Mouse (Mus musculus): ENCODE measurements at regions not wholly inside any gene's neighbourhood (a gene's known extent, or its start where the extent isn't known, plus 50 kb on each side); places are given as distances from the start of the nearest gene placed in this dataset.

GRCm38 (mm10) chr13:6173095-6173494 lies 311.8 kb downstream of the Klf6 start:
- no peak overlapping the region for H3K4me2 ChIP-seq (ENCODE audit: low read depth)
- H3K27me3 ChIP-seq (ENCODE audit: control insufficient read depth, insufficient read depth, insufficient read length), result no peaks in the 10 kb centered on the region
- H3K4me3 ChIP-seq, result no peak overlapping the region
- no peaks in the 10 kb centered on the region for H3K36me3 ChIP-seq (ENCODE audit: control insufficient read depth, insufficient read depth)
- H3ac ChIP-seq (ENCODE audit: control insufficient read depth, insufficient read length), result no peak overlapping the region
- TF ChIP-seq USF1 (IDR thresholded peaks at IDR 0.05; ENCODE audit: low read depth) (no peak), SRF (IDR thresholded peaks at IDR 0.05; ENCODE audit: control insufficient read depth, insufficient read length, low read depth) (no peak), E2F4 (IDR thresholded peaks at IDR 0.05; ENCODE audit: insufficient read depth) (no peak), REST (IDR thresholded peaks at IDR 0.05; ENCODE audit: insufficient read depth, insufficient read length) (no peak), CEBPB (IDR thresholded peaks at IDR 0.05; ENCODE audit: insufficient read depth, poor library complexity, severe bottlenecking) (no peak), MAX (IDR thresholded peaks at IDR 0.05; ENCODE audit: low read depth) (no peak), POLR2AphosphoS2 (IDR thresholded peaks at IDR 0.05; ENCODE audit: insufficient read length, low read depth) (no peak), MYOG (IDR thresholded peaks at IDR 0.05; ENCODE audit: control insufficient read depth in 1 of 3, insufficient read depth in 1 of 3, insufficient read length in 2 of 3, low read depth in 2 of 3) (no peak), MYOD1 (IDR thresholded peaks at IDR 0.05; ENCODE audit: control insufficient read depth in 1 of 3, insufficient read length in 2 of 3, low read depth in 2 of 3) (no peak), TCF12 (IDR thresholded peaks at IDR 0.05; ENCODE audit: insufficient read depth, poor library complexity, severe bottlenecking) (no peak), TCF3 (IDR thresholded peaks at IDR 0.05; ENCODE audit: insufficient read length, low read depth) (no peak), POLR2A (IDR thresholded peaks at IDR 0.05; ENCODE audit: insufficient read length, low read depth) (no peak)
- no peaks in the 10 kb centered on the region for H3K79me2 ChIP-seq (ENCODE audit: control insufficient read depth, insufficient read depth)

- H3K79me2 ChIP-seq (ENCODE audit: control insufficient read depth, insufficient read depth), result no peaks in the 10 kb centered on the region
- no peak overlapping the region for H3ac ChIP-seq (ENCODE audit: control insufficient read depth, insufficient read length)
- no peaks in the 10 kb centered on the region for H3K36me3 ChIP-seq (ENCODE audit: control insufficient read depth, insufficient read depth)
- no peaks in the 10 kb centered on the region for H3K27me3 ChIP-seq (ENCODE audit: control insufficient read depth, insufficient read depth, insufficient read length)
- TF ChIP-seq TCF12 (IDR thresholded peaks at IDR 0.05; ENCODE audit: insufficient read depth, poor library complexity, severe bottlenecking) (no peak), CEBPB (IDR thresholded peaks at IDR 0.05; ENCODE audit: insufficient read depth, poor library complexity, severe bottlenecking) (no peak), TCF3 (IDR thresholded peaks at IDR 0.05; ENCODE audit: insufficient read length, low read depth) (no peak), E2F4 (IDR thresholded peaks at IDR 0.05; ENCODE audit: insufficient read depth) (no peak), MYOD1 (IDR thresholded peaks at IDR 0.05; ENCODE audit: control insufficient read depth in 1 of 3, insufficient read length in 2 of 3, low read depth in 2 of 3) (no peak), MAX (IDR thresholded peaks at IDR 0.05; ENCODE audit: low read depth) (no peak), MYOG (IDR thresholded peaks at IDR 0.05; ENCODE audit: control insufficient read depth in 1 of 3, insufficient read depth in 1 of 3, insufficient read length in 2 of 3, low read depth in 2 of 3) (no peak), POLR2A (IDR thresholded peaks at IDR 0.05; ENCODE audit: insufficient read length, low read depth) (no peak), SRF (IDR thresholded peaks at IDR 0.05; ENCODE audit: control insufficient read depth, insufficient read length, low read depth) (no peak), POLR2AphosphoS2 (IDR thresholded peaks at IDR 0.05; ENCODE audit: insufficient read length, low read depth) (no peak)
- no peak overlapping the region for H3K4me2 ChIP-seq (ENCODE audit: low read depth)
- H3K4me3 ChIP-seq, result no peak overlapping the region
These were observed 317.2 kb downstream of the Klf6 start for GRCm38 (mm10) chr13:6178362-6179070.

- no peak overlapping the region for H3K4me3 ChIP-seq
- no peak overlapping the region for H3K4me2 ChIP-seq (ENCODE audit: low read depth)
- H3K79me2 ChIP-seq (ENCODE audit: control insufficient read depth, insufficient read depth), result no peaks in the 10 kb centered on the region
- H3ac ChIP-seq (ENCODE audit: control insufficient read depth, insufficient read length), result no peak overlapping the region
- TF ChIP-seq CEBPB (IDR thresholded peaks at IDR 0.05; ENCODE audit: insufficient read depth, poor library complexity, severe bottlenecking) (no peak), SRF (IDR thresholded peaks at IDR 0.05; ENCODE audit: control insufficient read depth, insufficient read length, low read depth) (no peak), MYOG (IDR thresholded peaks at IDR 0.05; ENCODE audit: control insufficient read depth in 1 of 3, insufficient read depth in 1 of 3, insufficient read length in 2 of 3, low read depth in 2 of 3) (no peak), POLR2AphosphoS2 (IDR thresholded peaks at IDR 0.05; ENCODE audit: insufficient read length, low read depth) (no peak), MAX (IDR thresholded peaks at IDR 0.05; ENCODE audit: low read depth) (no peak), TCF12 (IDR thresholded peaks at IDR 0.05; ENCODE audit: insufficient read depth, poor library complexity, severe bottlenecking) (no peak), E2F4 (IDR thresholded peaks at IDR 0.05; ENCODE audit: insufficient read depth) (no peak), USF1 (IDR thresholded peaks at IDR 0.05; ENCODE audit: low read depth) (no peak), MYOD1 (IDR thresholded peaks at IDR 0.05; ENCODE audit: control insufficient read depth in 1 of 3, insufficient read length in 2 of 3, low read depth in 2 of 3) (no peak), REST (IDR thresholded peaks at IDR 0.05; ENCODE audit: insufficient read depth, insufficient read length) (no peak), TCF3 (IDR thresholded peaks at IDR 0.05; ENCODE audit: insufficient read length, low read depth) (no peak), POLR2A (IDR thresholded peaks at IDR 0.05; ENCODE audit: insufficient read length, low read depth) (no peak)
- H3K27me3 ChIP-seq (ENCODE audit: control insufficient read depth, insufficient read depth, insufficient read length), result no peaks in the 10 kb centered on the region
- no peaks in the 10 kb centered on the region for H3K36me3 ChIP-seq (ENCODE audit: control insufficient read depth, insufficient read depth)
These were observed 327.9 kb downstream of the Klf6 start for GRCm38 (mm10) chr13:6189133-6189532.

- no peak overlapping the region for H3K4me3 ChIP-seq
- H3ac ChIP-seq (ENCODE audit: control insufficient read depth, insufficient read length), result no peak overlapping the region
- TF ChIP-seq TCF12 (IDR thresholded peaks at IDR 0.05; ENCODE audit: insufficient read depth, poor library complexity, severe bottlenecking), result no peak
- TF ChIP-seq SRF (IDR thresholded peaks at IDR 0.05; ENCODE audit: control insufficient read depth, insufficient read length, low read depth), result no peak
- no peak for TF ChIP-seq MYOG (IDR thresholded peaks at IDR 0.05; ENCODE audit: control insufficient read depth in 1 of 3, insufficient read depth in 1 of 3, insufficient read length in 2 of 3, low read depth in 2 of 3)
- TF ChIP-seq POLR2AphosphoS2 (IDR thresholded peaks at IDR 0.05; ENCODE audit: insufficient read length, low read depth), result no peak
- no peak for TF ChIP-seq E2F4 (IDR thresholded peaks at IDR 0.05; ENCODE audit: insufficient read depth)
- no peak for TF ChIP-seq MAX (IDR thresholded peaks at IDR 0.05; ENCODE audit: low read depth)
- no peak for TF ChIP-seq POLR2A (IDR thresholded peaks at IDR 0.05; ENCODE audit: insufficient read length, low read depth)
- no peak for TF ChIP-seq USF1 (IDR thresholded peaks at IDR 0.05; ENCODE audit: low read depth)
- TF ChIP-seq TCF3 (IDR thresholded peaks at IDR 0.05; ENCODE audit: insufficient read length, low read depth), result no peak
- no peak for TF ChIP-seq REST (IDR thresholded peaks at IDR 0.05; ENCODE audit: insufficient read depth, insufficient read length)
- TF ChIP-seq MYOD1 (IDR thresholded peaks at IDR 0.05; ENCODE audit: control insufficient read depth in 1 of 3, insufficient read length in 2 of 3, low read depth in 2 of 3), result no peak
- no peak for TF ChIP-seq CEBPB (IDR thresholded peaks at IDR 0.05; ENCODE audit: insufficient read depth, poor library complexity, severe bottlenecking)
- H3K36me3 ChIP-seq (ENCODE audit: control insufficient read depth, insufficient read depth), result no peaks in the 10 kb centered on the region
- H3K4me2 ChIP-seq (ENCODE audit: low read depth), result no peak overlapping the region
- H3K79me2 ChIP-seq (ENCODE audit: control insufficient read depth, insufficient read depth), result no peaks in the 10 kb centered on the region
- no peaks in the 10 kb centered on the region for H3K27me3 ChIP-seq (ENCODE audit: control insufficient read depth, insufficient read depth, insufficient read length)
These were observed 328.3 kb downstream of the Klf6 start for GRCm38 (mm10) chr13:6189566-6189965.

Data from myocyte (in vitro differentiated cells).